Mouse (Mus musculus) cerebellum, postnatal 14 days (tissue): ENCODE data around the gene Clec2l.
"Not testable (repeated sequence)": the region's sequence is repeated elsewhere in the genome, so short reads cannot be mapped to it uniquely, and the experiment has no call there.

Experiments
- DNase-seq, 2 experiments: peaks; one replicate each; pipeline ENCODE4 v3.0.0; 2021; ENCODE audit warnings: mixed read lengths in 2 of 2

Gene Clec2l

GRCm38 (mm10) chr6:38662714-38663615, at the start of gene Clec2l:
Gene Clec2l (plus strand): TSS chr6:38663069.
- peak; percentile 70 to 78 for DNase-seq

DNA sequence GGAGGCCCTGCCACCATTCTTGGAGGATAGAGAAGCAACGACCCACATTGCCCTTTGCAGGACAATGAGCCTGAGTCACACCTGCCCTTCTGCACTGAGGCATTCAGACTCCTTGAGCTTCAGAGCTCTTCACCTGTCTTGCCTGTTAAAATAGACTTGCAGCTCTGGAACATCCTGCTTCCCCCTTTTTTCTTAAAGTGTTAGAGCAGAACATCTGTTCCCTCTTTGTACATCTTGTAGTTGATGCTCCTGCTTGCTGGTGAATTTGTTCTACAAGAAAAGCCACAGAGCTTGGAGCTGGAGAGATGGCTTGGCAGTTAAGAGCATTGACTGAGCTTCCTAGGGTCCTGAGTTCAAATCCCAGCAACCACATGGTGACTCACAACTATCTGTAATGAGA, 40.5 kb upstream of the Clec2l start:
- DNase-seq = no peak

- DNase-seq = no peak
These were observed 39.4 kb upstream of the Clec2l start for GRCm38 (mm10) chr6:38623457-38623856.

DNA sequence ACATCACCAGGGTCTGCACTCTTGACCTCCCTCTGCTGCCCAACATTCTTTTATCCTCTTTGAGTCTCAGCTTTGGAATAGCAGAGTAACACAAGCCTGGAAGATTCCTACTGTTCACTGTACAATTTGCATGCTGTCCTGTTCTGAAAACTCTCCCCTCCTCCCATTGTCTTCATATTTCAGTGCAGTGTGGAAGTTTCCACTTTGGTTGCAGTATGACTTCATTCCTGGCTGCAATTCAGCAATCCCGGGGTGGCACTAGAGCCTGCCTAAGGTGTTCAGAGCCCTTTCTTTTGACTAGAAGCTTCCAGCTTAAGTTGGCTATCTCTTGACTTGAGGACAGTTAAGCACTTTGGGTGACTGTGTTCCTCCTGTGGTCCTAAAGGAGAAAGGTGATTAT, 38.4 kb upstream of the Clec2l start:
- DNase-seq = peak; percentile 19 to 27

DNA sequence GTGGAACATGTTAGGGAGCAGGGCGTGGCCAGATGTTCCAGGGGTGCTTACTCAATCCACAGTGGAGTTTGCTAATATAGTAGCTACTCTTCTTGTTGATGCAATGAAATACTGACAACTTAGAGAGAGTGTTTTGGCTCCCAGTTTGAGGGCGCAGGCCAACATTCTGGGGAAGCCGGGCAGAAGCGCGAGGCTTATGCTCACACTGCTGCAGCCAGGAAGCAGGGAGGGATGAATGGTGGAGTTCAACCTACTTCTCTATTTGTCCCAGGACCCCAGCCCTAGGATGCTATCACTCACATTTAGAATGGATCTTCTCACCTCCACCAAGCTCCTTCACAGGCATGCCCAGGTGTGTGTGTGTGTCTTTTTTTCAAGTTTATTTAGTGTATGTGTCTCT, 36.8 kb upstream of the Clec2l start:
- no peak for DNase-seq

GRCm38 (mm10) chr6:38627081-38627480, 35.8 kb upstream of the Clec2l start:
- DNase-seq = no peak

DNA sequence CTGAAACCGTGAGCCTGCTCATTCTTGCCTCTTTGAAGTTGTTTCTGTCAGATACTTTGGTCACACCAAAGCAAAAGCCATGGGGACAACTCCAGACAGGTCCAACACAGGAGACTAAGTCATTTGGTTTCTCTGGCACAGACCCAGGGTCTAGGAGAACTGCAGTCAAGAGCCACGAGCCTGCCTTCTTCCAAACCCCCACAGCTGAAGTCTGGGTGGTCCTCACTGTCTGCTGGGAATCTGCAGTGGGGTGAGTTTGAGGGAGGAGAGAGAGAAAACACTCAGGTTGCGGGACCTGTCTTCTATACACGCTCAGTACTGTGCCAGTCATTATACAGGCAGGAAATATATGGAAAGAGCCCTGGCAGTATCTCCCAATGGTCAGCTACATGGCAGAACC, 35.4 kb upstream of the Clec2l start:
- DNase-seq = no peak

- no peak for DNase-seq
These were observed 33.3 kb upstream of the Clec2l start for GRCm38 (mm10) chr6:38629556-38629955.

DNA sequence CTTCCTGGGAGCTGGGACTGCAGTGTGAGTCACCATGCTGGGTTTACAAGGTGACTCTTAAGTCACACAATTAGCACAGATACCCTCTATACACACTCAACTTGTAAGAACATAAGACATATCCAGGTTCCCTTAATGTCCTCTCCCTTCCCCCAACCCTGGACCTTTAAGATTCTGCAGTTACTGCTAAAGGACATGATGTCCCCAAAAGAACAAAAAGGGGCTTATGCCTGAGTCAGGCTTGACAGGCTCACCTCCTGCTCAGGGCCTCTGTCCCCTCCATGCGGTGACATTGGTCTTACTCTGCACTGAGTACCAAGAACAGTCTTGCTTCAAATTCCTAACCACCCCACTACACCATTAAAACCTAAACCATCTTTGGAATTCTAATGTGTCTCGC, 30.0 kb upstream of the Clec2l start:
- DNase-seq = no peak

DNA sequence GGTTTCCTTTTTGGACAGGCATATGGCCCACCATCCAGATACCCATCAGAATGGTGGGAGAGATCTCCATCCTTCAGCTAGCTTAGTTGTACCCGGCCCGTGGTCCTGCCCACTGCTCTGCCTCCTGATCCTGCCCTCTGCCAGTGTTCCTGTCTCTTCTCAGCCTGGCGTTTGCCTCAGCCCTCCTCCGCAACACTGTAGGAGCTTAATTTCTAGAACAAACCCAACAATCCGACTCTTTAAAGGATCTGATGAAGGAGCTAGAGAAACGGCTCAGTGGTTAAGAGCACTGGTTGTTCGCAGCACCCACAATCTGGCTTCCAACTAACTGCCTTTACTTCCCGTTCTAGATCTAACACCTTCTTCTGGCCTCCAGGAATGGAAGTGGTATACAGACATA, 28.4 kb upstream of the Clec2l start:
- DNase-seq = no peak

- peak; percentile 58 to 70 for DNase-seq
These were observed 26.7 kb upstream of the Clec2l start for GRCm38 (mm10) chr6:38635941-38636851.

DNA sequence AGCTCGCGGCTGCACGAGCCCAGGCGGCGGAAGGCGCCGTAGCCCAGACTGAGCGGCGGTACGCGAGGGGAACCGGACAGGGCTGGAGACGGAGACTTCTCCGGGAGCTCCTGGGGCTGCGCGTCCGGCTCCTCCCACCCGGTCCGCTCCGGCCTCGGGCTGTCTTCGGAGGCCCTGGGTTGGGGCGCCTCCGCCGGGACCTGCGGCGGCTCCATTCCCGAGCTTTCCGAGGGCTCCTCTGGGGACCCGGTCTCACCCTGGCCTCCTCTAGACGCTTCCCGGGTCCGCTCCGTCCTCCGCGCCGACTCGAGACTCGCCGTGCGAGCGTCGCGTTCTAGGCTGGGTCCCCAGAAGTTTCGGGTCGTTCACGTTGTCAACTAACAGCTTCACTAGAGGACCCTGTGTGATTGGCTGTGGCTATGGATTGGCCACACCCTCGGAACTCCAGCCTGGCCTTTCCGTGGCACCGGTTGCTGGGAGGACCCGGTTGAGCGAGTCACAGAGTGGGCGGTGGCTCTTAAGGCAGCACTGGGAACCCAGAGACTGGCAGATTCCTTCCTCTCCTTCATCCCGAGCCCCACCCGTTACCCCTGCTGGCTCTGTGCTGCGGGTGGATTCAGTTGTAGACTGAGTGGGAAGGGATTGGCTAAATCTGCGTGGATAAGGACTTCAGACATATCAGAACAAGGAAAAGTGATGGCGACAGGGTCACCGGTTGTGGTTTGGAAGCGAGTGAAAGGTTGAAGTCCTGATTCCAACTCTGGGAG, 25.8 kb upstream of the Clec2l start, which contains the start of gene Klrg2:
Gene Klrg2, minus strand, starts transcription at position 391 of the 767 bp plus-strand sequence.
- peak; percentile 48 to 59 for DNase-seq

- DNase-seq = peak in 1 of 2 experiments; percentile 37
These were observed 22.5 kb upstream of the Clec2l start for GRCm38 (mm10) chr6:38640401-38640800.

DNA sequence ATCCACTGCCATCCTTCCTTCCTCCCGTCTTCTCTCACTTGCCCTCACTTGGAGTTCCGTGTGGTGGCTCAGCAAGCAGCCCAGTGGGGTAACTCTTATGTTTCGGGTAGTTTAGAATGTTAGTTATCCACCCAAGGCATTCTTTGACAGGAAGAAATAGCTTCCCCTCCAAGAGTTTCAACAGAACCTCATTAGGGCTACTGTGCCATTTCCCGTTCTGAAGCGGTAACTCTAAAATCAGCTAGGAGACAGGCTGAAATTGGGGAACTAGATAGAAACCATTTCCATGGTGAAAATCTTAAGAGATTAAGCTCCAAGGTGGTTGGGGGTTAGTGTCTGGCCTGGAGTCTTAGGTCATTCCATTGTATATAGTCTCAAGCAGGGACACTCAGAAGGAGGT, 21.6 kb upstream of the Clec2l start:
- DNase-seq = no peak

DNA sequence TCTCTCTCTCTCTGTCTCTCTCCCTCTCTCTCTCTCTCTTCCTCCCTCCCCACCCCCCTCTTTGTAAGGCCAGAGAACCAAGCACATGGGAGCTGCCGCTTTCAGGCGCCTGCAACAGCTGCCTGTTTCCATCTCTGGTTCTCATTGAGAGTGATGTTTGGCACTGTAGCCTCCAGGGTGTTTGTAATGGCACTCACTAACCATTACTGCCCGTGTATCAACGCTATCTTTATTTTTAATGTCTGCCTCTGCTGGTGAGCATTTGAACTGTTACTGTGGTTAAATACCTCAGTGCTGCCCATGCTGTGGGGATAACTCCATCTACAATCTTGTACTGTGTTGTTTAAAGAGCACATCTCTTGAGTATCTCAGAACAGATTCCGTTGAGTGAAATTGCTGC, 21.2 kb upstream of the Clec2l start:
- DNase-seq = no peak

GRCm38 (mm10) chr6:38642593-38642992, 20.3 kb upstream of the Clec2l start:
- DNase-seq = no peak

- DNase-seq = no peak
These were observed 19.8 kb upstream of the Clec2l start for GRCm38 (mm10) chr6:38643039-38643438.

DNA sequence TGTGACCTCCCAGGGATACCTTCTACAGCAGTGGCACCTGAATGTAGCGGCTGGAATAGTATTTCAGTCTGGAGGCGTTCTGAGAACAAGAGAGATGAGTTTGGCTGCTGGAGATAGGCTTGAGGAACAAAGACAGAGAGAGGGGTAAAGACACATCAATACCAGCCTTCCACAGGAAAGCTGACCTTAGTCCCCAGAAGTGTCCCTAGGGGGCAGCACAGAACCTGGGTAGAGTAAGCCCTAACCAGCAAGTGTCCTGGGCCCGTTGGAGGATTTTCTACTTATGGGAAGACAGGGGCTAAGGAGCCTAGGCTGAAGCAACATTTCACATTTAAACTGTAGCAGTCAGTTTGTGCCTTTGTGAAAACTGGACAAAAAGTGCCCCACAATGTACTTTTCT, 13.3 kb upstream of the Clec2l start:
- peak in 1 of 2 experiments; percentile 37 for DNase-seq

DNA sequence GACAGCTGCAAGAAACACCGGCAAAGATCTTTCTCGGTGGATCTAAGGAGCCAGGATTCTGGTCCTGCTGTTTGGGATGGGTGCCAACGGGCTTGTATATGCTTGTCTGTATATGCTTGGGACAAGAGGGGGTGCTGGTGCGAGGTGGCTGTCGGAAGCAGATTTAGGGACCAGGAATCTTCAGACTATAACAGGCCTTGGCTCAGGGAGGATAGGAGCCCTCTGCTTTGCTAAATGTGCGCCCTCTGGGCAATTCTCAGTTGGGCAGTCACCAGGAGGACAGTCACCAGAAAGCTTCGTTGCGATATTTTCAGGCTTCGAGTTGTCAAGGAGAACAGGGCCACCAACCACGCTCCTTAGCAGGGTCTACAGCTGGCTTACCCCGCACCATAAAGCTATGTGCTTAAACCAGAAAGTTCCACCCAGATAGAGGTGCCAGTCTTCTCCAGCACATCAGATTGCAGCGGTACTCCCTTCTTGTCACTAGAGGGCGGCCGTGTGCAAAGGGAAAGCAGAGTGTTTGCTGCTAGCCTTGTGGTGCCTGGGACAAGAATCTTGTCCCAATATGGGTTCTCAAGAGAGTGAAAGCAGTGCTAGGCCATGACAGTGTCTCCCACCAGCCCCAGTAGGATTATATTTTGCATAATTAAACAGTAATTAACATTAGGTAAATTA, 12.5 kb upstream of the Clec2l start:
- peak; percentile 81 to 86 for DNase-seq

DNA sequence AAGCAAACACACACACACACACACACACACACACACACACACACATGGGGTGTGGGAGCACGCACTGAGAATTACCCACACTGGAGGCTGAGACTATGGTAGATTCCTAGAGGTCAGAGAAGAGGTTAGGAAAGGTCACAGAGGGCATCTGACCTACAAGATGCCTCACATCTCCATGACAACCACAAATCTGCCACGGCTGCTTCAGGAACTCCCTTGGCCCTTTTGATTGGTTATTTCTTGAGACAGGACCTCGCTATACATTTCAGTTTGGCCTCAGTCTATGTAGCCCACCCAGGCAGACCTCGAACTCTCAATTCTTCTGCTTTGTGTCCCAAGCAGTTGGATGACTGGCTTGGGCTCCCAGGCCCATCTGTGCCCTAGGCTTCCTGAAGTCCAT, 1.2 kb upstream of the Clec2l start:
- DNase-seq = no peak

GRCm38 (mm10) chr6:38669580-38669979, 6.7 kb downstream of the Clec2l start:
- DNase-seq = no peak

- not testable (repeated sequence) for DNase-seq
These were observed 7.6 kb downstream of the Clec2l start for GRCm38 (mm10) chr6:38670488-38670887.
